Mouse (Mus musculus): ENCODE data around the gene Mark2. TPM values are rescaled to one million over a fixed set of nuclear protein-coding genes. Genes with fewer than 3 reads are reported as not detected.
A peak's percentile ranks its signal among the peaks of the same experiment; 100 is the strongest.

Gene Mark2
- total RNA-seq, 2 experiments from 2014 or later, result 38.4 to 54.1 TPM

DNA sequence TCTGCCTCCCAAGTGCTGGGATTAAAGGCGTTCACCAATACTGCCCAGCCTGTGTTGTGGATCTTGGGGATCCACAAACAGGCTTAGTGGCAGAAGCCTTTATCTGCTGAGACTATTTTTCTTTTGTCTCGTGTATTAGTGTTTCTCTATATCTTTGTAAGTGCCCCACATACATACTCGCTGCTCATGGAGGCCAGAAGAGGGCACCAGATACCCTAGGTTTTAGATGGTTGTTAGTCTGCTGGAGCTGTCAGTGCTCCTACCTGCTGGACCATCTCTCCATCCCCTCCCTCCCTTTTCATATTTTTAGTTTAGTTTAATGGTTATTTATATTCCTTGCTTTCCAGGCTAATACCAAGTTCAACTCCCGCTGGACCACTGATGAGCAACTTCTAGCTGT lies 68.2 kb downstream of the Mark2 start:
- no peak for ATAC-seq (replicated peaks; ENCODE audit: low FRiP score, poor library complexity, severe bottlenecking)

DNA sequence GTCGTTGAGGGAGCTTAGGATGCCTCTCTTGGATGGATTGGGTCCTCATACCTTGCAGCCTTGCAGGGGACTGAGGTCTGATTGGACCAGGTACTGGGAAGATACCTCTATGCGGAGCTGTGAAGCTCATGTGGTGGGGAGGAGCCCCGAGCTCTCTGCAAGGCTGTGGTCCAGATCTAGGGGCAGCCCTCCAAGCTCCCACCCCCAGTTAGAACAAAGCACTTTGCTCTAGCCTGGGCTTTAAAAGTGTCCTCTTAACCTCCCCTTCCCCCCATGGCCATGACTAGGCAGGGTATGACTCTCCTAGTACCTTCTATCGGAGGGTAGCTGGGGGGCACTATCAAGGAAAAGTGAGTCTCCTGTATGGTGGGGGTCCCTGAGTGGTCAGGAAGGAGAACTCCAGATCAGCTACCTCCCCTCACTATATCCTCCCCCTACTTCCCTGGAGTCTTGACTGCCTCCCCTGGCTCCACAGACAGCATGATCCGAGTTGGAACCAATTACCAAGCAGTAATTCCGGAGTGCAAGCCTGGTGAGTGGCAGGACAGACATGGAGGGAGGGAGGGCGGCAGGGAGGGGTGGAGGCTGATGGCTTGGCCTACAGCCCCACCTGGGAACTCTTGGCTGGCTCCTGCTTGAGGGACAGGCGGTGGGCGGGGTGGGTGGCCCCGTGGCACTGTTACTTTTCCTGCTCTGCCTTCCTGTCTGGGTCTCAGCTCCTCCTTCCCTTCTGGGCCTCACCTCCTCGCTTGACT lies 72.2 kb downstream of the Mark2 start:
- no peak for ATAC-seq (replicated peaks; ENCODE audit: low FRiP score, poor library complexity, severe bottlenecking)

DNA sequence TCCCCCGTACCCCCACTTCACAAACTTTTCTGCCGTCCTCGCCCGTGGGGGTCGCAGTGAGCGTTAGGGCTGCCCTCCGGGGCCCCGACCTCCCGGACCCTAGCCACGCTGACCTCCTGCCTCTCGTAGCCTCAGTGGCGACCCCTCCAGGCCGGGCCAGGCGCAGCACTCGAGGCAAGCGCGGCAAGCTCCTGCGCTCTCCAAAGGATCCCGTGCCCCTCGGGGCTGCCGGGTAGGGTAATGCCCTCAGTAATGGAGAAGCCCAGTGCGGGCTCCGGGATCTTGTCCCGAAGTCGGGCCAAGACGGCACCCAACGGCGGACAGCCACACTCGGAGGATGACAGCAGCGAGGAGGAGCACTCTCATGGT lies 73.0 kb downstream of the Mark2 start:
- ATAC-seq (replicated peaks; ENCODE audit: low FRiP score, poor library complexity, severe bottlenecking), result no peak

DNA sequence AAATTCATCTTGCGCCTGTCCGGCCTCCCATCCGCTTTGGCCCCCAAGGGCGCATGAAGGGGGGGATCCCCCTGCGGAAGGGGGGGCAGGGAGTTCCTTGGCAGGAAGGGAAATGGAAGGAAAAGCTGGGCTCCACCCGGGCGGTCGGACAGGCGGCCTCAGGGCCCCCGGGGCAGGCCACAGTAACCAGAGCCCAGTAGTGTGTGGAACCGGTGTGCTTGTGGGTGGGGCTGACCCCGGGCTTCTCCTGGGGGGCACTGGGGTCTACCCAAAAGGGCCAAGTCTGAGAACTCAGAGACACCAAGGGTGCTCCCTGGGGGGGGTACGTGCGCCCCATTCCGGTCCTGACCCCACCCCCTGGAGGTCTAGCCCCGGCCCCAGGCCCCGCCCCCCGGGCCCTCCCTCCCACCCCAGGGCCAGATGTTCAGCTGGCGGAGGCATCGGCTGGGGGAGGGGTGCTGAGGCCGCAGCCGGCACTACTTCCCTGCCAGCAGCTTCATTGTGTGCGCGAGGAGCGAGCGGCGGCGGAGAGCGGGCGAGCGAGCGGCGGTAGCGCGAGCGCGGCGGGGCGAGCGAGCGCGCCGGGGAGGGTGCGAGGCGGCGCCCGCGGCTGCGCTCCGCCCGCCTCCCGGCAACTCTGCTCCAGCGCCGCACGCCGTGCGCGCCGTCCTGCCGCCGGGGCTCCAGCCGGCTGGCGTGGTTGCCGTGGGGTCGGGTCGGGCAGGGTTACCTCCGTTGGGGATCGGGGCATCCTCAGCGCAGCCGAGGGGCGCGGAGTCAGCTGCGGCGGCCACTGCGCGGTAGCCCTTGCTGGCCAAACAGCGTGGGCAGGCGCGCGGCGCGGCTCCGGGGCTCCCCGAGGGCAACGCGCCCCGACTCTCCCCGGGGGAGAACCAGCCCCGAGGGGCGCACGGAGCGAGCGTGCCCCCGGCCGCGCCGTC lies 73.6 kb downstream of the Mark2 start:
- ATAC-seq (replicated peaks; ENCODE audit: low FRiP score, poor library complexity, severe bottlenecking), result no peak

DNA sequence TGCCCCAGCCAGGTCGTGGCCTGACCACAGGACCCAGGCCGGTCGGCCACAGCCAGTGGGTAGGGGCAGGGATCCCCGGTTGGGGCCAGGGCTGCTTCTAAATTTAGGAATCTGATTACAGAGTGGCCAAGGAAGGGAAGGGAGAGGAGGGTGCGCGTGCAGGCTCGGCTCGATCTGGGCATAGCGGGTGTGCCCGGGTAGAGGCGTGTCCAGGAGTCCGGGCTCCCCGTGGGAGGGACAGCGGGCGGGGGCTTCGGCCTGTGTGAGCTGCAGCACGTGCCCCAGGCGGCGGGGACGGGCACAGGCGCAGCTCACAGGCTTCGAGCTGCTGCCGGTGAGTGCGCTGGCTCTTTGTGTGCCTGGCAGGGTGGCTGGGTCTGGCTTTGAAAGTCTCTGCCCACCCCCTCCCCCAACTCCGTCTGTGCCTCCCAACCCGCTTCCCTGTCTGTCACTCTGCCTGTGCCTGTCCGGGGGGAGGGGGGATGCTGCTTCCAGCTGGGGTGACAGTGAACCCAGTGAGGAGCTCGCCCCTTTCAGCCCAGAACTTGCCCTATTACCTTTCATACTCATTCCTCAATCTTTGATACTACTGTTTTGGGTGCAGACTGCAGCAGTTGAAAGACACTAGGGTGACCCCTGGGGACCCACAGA lies 74.4 kb downstream of the Mark2 start, which contains the start of gene Rcor2:
TSS of gene Rcor2 (plus strand) at position 235 of the 651 bp plus-strand sequence.
- no peak for ATAC-seq (replicated peaks; ENCODE audit: low FRiP score, poor library complexity, severe bottlenecking)

DNA sequence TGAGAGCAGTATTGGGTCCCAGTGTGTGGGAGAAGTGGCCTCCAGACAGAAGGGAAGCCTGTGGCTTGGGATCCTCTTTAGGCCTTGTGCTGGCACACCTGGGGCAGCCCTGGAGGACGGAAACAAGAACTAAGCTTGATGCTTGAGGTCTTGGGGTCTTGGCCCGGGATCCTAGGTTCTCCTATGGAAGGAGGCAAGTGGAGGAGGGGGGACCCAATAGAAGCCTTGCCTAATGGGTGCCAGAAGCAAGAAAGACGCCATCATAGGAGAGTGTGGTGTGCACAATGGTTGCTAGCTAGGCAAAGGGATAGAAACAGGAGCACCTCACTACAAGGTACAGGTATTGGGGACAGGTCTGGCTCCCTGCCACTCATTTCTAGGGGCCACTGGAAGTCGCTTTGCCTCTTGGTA lies 75.2 kb downstream of the Mark2 start:
- ATAC-seq (replicated peaks; ENCODE audit: low FRiP score, poor library complexity, severe bottlenecking), result no peak

DNA sequence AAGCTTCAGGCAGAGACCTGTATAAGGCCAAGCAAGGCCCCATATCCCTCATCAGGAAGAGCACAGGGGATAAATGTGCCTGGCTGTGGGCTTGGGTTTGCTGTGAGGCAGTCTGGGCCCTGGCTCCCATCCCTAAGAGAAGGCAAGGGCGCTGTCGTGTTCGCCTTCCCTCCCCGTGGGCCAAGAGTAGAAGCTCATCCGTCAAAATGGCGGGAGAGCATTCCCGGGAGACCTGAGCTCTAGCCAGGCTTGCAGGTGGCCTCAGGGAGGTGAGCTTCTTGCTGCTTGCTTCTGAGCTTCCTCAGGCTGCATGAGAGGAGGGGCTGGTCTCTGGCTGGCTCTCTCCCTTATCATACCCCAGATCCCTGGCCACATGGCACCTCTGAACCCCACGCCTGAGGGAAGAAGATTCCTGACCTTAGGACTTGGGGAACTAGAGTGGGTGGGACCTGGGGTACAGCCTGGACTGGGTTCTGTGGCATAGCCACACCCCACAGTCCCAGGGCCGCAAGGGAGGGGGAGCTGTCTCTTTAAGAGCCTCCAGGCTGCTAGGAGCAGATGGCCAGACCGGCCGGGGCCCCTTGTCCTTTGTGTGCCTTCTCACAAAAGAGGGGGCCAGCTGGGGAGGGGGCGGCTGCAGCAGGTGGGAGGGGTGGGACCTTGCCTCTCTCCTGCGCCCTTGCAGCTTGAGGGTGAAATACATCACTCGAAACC lies 76.0 kb downstream of the Mark2 start:
- ATAC-seq (replicated peaks; ENCODE audit: low FRiP score, poor library complexity, severe bottlenecking), result no peak

DNA sequence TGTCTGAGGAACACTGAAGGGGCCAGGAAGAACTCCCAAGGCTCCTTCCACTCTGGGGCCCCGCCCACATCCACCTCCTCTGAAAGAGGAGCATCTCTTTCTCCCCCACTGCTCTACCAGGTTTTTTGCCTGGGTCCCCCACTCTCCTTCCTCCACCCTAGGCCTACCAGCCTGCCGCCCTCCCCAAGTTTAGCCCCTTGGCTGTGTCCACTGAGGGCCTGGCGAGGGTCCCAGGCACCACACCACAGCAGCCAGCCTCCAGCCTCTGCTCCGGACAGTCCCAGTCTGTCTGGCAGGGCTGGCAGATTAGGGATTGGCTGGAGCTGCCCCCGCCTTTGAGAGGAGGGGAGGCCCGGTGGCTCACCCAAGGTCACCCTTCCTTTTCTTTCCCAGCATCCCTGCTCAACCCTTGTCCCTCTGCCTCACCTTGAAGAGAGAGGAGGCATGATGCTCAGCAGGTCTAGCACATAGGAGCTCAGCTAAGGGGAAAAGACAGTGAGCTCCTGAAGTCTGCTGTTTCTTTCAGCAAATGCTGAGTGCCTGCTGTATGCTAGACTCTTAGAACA lies 76.8 kb downstream of the Mark2 start:
- no peak for ATAC-seq (replicated peaks; ENCODE audit: low FRiP score, poor library complexity, severe bottlenecking)

DNA sequence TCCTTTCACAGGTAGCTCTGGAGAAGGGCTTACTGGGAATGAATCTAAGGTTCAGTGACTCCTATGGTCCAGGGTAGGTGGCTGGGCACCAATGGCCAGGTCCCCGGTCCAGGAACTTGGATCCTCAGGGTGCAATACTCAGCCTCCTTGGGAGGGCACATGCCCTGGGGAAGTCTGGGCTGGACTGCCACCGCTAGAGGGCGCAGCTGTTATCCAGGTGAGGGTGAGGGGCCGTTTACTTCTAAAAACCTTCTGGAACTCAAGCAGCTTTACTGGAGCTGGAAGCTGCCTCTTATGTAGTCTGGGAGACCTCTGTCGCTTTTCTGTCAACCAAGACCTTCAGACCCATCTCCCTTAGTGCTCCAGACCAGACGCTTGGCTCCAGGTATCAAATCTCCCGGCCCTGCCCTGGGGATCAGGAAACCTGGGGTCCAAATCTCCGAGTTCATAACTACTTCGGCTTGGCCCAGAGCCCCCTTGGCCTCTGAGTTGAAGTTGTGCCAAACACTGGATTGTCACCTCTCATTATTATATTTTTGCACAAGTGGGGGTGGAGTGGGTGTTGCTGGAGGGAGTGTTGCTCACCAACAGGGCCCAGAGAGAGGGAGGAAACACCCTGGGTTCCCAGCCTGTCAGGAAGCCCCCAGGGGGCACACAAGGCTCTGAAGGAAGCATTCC lies 77.4 kb downstream of the Mark2 start:
- peak; percentile 68; the same call in 1 of the 2 replicates for ATAC-seq (replicated peaks; ENCODE audit: low FRiP score, poor library complexity, severe bottlenecking)

DNA sequence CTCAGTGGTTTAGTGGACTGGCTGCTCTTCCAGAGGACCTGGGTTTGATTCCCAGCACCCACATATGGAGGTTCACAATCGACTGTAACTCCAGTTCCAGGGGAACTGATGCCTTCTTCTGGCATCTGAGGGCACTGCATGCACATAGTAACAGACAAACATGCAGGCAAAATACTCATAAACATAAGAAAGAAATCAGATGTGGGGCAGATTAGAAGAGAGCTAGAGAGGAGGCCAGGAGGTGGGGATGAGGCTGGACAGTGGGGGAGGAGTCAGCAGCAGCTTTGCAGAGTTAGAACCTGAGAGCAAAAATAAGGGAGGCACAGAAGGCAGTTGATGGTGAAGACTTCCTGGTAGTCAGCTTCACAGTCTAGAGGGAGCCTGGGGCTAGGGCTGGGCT lies 79.1 kb downstream of the Mark2 start:
- no peak for ATAC-seq (replicated peaks; ENCODE audit: low FRiP score, poor library complexity, severe bottlenecking)

DNA sequence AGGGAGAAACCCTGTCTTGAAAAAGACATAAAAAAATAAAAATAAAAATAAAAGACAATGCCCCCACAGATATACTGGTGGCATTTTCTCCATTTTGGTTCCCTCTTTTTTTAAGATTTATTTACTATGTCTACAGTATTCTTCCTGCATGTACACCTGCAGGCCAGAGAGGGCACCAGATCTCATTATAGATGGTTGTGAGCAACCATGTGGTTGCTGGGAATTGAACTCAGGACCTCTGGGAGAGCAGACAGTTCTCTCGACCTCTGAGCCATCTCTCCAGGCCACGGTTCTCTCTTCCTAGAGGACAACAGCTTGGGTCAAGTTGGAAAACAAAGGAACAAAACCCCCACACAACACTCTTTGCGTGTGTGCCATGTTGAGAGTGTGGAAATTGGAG lies 79.7 kb downstream of the Mark2 start:
- ATAC-seq (replicated peaks; ENCODE audit: low FRiP score, poor library complexity, severe bottlenecking), result no peak

DNA sequence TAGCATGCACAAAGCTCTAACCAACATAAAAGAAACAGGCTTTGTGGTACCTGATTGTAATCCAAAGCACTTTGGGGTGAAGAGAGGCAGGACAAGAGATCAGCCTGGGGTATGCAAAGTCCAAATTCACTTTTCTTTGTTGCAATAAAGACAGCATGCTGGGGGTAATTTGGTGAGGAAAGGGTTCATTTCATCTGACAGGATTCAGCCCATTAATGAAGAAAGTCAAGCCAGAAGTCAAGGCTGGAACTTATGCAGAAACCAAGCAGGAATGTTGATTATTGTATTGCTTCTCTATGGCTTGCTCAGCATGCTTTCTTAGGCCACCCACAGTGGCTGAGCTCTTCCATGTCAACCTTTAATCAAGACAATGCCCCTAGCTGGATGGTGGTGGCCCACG lies 80.2 kb downstream of the Mark2 start:
- ATAC-seq (replicated peaks; ENCODE audit: low FRiP score, poor library complexity, severe bottlenecking), result no peak

DNA sequence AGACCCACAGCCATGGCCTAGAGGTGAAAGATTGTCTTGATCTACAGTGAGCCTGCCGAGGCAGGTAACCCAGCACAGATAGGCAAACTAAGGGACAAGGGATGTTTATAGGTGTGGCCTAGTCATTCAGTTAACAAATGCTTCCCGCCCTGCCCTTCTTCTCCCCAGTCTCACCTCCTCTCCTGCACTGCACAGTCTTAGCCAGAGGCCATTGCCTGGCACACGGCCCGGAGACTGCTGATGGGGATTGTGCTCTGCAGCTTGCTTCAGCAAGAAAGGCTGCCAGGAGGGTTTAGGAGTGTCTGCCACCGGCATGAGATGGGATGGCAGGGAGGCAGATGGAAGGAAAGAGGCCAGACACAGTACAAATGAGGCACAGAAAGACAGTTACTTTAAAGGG lies 83.8 kb downstream of the Mark2 start:
- no peak for ATAC-seq (replicated peaks; ENCODE audit: low FRiP score, poor library complexity, severe bottlenecking)

DNA sequence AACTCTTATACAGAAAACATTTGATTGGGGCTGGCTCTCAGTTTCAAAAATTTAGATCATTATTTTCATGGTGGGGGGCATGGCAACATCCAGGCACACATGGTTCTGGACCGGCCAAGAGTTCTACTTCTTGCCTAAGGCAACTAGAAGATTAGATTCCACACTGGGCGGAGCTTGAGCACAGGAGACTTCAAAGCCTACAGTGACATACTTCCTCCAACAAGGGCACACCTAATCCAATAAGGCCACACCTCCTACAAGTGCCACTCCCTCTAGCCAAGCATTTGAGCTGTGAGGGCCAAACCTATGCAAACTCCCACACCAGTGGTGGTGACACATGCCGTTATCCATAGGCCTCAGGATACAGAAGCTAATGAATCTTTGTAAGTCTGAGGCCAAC lies 95.6 kb downstream of the Mark2 start:
- ATAC-seq (replicated peaks; ENCODE audit: low FRiP score, poor library complexity, severe bottlenecking), result 0 out of 2 replicates have a peak, but pooled peaks have one; percentile 35

DNA sequence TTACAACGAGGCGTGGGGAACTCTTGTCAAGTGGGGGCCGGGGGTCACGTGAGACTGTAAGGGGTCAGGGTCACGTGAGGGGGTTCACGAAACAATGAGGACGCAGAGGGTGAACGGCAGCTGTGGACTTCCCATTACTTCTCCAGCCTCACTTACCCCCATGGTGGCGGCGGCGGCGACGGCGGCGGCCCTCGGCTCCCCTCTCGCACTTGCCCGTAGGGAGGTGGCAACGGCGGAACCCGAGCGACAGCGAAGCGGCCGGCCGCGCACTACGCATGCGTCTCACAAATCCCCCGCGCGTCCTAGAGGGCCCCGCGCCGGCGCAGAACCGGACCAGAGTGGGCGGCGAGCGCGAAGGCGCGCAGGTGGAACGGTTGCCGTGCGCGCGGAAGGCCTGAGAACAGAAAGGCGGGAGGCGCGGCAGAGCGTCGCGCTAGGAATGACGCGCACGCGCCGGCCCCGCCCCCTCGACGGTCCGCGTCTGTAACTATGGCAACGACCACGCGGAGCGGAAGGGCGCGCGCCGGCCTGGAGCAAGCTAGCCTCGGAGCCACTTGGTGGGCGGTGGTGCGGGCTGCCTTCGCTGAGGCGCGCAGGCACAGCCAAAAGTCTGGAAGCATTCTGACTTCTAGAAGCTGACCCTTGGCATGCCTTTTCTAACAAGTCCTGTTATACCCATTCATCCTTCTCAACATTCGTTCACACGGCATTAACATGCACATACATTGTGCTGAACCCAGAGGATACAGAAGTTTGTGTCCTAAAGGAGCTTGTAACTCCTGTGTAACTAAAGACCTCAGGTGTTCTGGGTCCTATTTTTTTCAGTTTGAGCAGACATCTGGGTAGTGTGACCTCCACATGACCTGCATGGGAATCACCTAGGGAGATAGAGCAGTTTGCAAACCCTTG lies 100.6 kb downstream of the Mark2 start, which contains the start of gene Naa40:
TSS of gene Naa40 (minus strand) at position 402 of the 909 bp plus-strand sequence.
- peak; percentile 96 for ATAC-seq (replicated peaks; ENCODE audit: low FRiP score, poor library complexity, severe bottlenecking)

DNA sequence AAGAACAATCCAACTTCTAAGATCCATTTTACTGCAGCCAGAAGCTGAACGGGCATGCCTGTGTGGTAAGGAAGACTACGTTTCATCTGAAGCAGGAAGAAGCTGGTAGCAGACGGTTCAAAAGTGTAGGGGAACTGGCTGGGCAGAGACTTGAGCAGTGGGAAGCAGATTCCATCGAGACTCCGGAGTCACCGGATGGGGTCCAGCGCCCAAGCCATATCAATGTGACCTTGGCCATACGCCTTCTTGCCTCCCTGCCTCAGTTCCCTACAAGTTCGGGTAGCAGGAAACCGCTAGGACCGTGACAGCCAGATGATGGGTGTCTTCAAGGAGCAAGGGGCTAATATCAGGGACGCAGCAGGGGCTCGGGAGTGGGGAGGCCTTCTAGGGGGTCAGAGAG lies 101.4 kb downstream of the Mark2 start:
- peak; percentile 26 for ATAC-seq (replicated peaks; ENCODE audit: low FRiP score, poor library complexity, severe bottlenecking)

DNA sequence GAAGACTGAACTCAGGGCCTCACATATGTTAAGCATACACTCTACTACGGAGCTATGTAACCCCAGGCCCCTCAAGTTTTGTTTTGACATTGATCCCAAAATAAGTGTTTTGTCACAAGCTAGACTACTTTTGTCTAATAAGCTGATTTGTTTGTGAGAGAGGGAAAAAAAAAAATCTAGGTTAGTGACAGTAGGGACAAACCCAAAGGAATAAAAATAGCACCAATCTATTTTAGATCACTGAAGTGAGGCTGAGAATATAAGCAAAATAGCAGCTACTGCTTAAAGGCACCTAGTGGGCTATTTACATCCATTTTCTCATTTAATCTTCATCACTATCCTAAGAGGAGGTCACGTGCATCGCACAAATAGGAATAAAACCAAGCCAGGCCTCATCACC lies 102.1 kb downstream of the Mark2 start:
- ATAC-seq (replicated peaks; ENCODE audit: low FRiP score, poor library complexity, severe bottlenecking), result no peak

DNA sequence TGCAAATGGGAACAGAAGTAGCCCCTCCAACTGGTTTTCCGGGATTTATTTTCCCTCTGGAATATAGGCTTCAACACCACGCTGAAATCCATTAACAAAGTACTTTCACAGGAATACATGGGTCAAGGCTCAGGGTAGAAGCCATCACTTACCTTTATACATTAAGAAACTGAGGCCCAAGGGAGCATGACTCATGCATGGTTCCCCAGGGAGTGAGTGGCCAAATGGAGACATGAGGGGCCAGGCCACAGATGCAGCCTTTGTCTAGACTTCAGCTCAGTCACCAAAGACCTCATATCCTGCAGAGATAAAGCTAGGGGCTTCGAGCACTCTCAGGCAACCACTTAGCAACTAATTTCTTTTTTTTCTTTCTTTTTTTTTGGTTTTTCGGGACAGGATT lies 104.9 kb downstream of the Mark2 start:
- no peak for ATAC-seq (replicated peaks; ENCODE audit: low FRiP score, poor library complexity, severe bottlenecking)

Data from erythroid progenitor cell, adult 5-6 weeks (primary cell).